Comparison of ENCODE assay signal across 9 mouse cellular contexts in the genomic region with DNA sequence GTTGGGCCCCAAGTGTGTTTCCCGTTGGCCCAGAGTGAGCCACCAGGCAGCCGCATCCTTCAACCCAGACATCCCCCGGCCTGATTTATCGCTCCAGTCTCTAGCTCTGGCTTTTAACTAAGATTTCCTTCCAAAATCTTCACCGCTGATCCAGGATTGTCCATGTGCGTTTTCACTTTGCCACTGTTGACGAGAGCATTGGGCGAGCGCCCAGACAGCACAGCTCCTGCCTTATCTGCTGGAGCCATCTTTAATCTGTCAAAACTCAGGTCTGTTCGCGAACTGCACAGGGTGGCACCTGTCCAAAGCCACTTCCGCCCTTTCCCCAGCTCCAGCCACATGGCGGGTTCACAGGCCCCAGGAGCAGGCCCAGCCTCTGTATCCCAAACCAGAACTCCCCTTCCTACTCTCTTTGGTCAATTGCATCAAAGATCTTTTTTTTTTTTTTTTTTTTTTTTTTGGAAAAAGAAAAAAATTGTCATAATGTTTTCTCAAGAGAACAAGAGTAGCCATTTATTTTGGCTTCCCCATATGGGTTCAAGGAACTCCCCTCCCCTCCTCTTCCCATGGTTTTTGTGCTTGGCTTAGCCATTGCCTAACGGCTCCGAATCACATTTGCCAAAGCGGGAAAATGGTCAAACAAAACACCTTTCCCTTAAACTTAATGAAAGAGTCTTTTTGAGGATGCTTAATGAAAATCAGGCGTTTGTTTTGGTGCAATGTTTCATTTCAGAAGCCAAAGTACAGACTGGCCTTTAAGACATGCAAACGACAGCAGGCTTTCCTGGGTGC.
DNase-seq lines count a peak whose midpoint lies in the region; ATAC-seq lines count a peak whose summit lies in the region.
"Had no signal": no experiment of that assay in that cellular context is flagged by ENCODE, and none has a peak within 500 bp of the region (broad histone marks: within the 10 kb centered on the region; RNA-seq: fewer than 3 reads in every experiment).

No protein-coding gene starts in this region.

- intact Hi-C loops in gastrocnemius, postnatal 36 days (cut with DNase I): no loop called here

- ATAC-seq in megakaryocyte progenitor cell, adult 5-6 weeks (replicated peaks; ENCODE audit: poor library complexity): peak; percentile 46

- DNase-seq in cerebellum, postnatal 14 days: peak; percentile 73 to 78
- DNase-seq in cerebellum, adult 11-12 months: no peak
- peak; percentile 11 for DNase-seq in right cerebral cortex, postnatal 14 days
- DNase-seq in right cerebral cortex, postnatal 25 days: no peak
- peak; percentile 41 to 50 for DNase-seq in gastrocnemius, postnatal 36 days
- no peak for DNase-seq in spleen, adult 18-20 months
- no peak for DNase-seq in layer of hippocampus, postnatal 25 days (ENCODE audit: extremely low spot score in 1 of 2, low spot score in 1 of 2)
- DNase-seq: cerebellum, adult 8-10 months had no signal

Comparison
In these comparisons a context has a peak if more than half of its experiments do, and no peak if none do; other contexts are left out.
1. DNase-seq: peak in cerebellum, postnatal 14 days (2 of 2), right cerebral cortex, postnatal 14 days (single experiment) and gastrocnemius, postnatal 36 days (2 of 2); none in cerebellum, adult 11-12 months (single experiment), right cerebral cortex, postnatal 25 days (single experiment), spleen, adult 18-20 months (0 of 2) and layer of hippocampus, postnatal 25 days (0 of 2).